Mouse (Mus musculus): ENCODE data around the gene Elmod3.

DNA sequence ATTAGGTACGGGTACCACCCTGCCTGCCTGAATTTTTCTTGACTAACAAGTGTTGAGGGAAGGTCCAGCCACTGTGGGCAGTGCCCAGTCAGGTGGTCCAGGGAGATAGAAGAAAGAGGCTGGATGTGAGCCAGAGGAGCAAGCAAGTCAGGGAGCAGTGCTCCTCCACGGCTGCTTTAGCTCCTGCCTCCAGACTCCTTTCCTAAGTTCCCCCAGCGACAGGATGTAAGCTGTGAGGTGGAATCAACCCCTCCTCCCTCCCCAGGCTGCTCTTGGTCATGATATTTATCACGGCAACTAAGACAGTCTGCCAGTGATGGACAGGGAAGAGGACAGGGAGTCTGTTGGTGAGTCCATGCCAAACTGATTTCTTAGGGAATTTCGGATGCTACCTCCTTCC, 4.3 kb downstream of the Elmod3 start:
- TF ChIP-seq CTCF (IDR thresholded peaks at IDR 0.05; ENCODE audit: borderline replicate concordance, control insufficient read depth, extremely low read depth, insufficient read depth, low read length, poor library complexity) (no peak), POLR2A (IDR thresholded peaks at IDR 0.05; ENCODE audit: control insufficient read depth, extremely low read depth, insufficient read depth, low read length, poor library complexity) (no peak)
